Mouse (Mus musculus) CD4-positive naive resting alpha-beta T cell, adult 57 days (primary cell): ENCODE measurements around the gene Rnase2a. TPM values are rescaled to one million over a fixed set of nuclear protein-coding genes. Genes with fewer than 3 reads are reported as not detected.

ENCODE experiments used
- total RNA-seq: library from RNA; stranded (reverse); gene quantifications from one replicate; pipeline ENCODE4 v1.2.4, GENCODE M21; 2023

The Rnase2a gene
- total RNA-seq = not detected

DNA sequence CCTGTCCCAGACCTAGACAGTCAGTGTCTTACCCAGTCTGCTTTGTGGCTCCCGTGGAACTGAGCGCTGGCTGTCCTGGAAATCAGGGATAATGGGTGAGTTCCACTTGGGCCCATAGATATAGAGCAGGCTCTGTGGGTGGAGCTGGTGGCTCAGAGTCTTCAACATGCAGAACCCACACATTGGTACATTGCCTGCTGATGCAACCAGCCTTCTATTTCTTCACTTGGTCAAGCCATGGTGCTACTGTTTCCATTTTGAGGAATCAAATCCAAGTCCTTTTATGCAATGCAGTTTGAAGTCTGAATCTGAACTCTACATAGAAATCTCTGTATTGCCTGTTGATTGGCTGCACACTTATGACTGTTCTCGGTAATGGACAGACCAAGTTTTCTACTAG lies at the start of gene Rnase2a:
Gene Rnase2a, minus strand, starts transcription at position 72 of the 400 bp plus-strand sequence.

Other genes starting within 250 kb of the Rnase2a start
- not detected for gene Rnase10, start 248.4 kb downstream of the Rnase2a start, total RNA-seq
- gene Rnase9, start 214.2 kb downstream of the Rnase2a start, total RNA-seq = not detected
- gene Rnase11, start 205.9 kb downstream of the Rnase2a start, total RNA-seq = not detected
- gene Rnase12, start 198.5 kb downstream of the Rnase2a start, total RNA-seq = not detected
- gene Olfr750, start 181.7 kb downstream of the Rnase2a start, total RNA-seq = not detected
- 2.4 TPM for gene Rnase4, start 165.0 kb downstream of the Rnase2a start, total RNA-seq
- gene Ang, start 165.0 kb downstream of the Rnase2a start, total RNA-seq = 2.6 TPM
- not detected for gene Eddm3b, start 141.7 kb downstream of the Rnase2a start, total RNA-seq
- 3.4 TPM for gene Rnase6, start 132.2 kb downstream of the Rnase2a start, total RNA-seq
- gene Rnase1, start 109.3 kb downstream of the Rnase2a start, total RNA-seq = not detected
- not detected for gene Rnase2b, start 93.9 kb downstream of the Rnase2a start, total RNA-seq
- gene Ang2, start 57.0 kb downstream of the Rnase2a start, total RNA-seq = not detected
- not detected for gene Ear14, start 52.7 kb downstream of the Rnase2a start, total RNA-seq
- not detected for gene Gm7247, start 105.6 kb upstream of the Rnase2a start, total RNA-seq
- not detected for gene Vmn2r88, start 154.7 kb upstream of the Rnase2a start, total RNA-seq
- not detected for gene Vmn2r89, start 195.7 kb upstream of the Rnase2a start, total RNA-seq